Comparison of ENCODE assay signal across 8 mouse cellular contexts in genomic region chr11:70700613-70701012, GRCm38 (mm10). TPM values are rescaled to one million over a fixed set of nuclear protein-coding genes. Genes with fewer than 3 reads are reported as not detected.
DNase-seq lines count a peak whose midpoint lies in the region; ATAC-seq and TF ChIP-seq lines count a peak whose summit lies in the region.
"Had no signal": no experiment of that assay in that cellular context is flagged by ENCODE, and none has a peak within 500 bp of the region (broad histone marks: within the 10 kb centered on the region; RNA-seq: fewer than 3 reads in every experiment).

No protein-coding gene starts in this region.

- H3K36me3 ChIP-seq in intestine, embryonic 16.5 days (ENCODE audit: control insufficient read depth, insufficient read depth, low read length), result peaks cover 2% of the 10 kb centered on the region
- H3K36me3 ChIP-seq in limb, embryonic 14.5 days (ENCODE audit: control insufficient read depth, insufficient read depth, low read length), result peaks cover 22% of the 10 kb centered on the region
- peaks cover 20% of the 10 kb centered on the region for H3K36me3 ChIP-seq in midbrain, embryonic 14.5 days (ENCODE audit: control insufficient read depth, insufficient read depth, low read length)

- peak overlapping the region; percentile 85 for H3K4me3 ChIP-seq in intestine, embryonic 16.5 days (ENCODE audit: low read length)
- peak overlapping the region; percentile 90 for H3K4me3 ChIP-seq in limb, embryonic 14.5 days (replicated peaks; ENCODE audit: low read length)
- peak overlapping the region; percentile 87 for H3K4me3 ChIP-seq in midbrain, embryonic 14.5 days (replicated peaks; ENCODE audit: low read depth, low read length)

- no peak for TF ChIP-seq POLR2A in limb, embryonic 14.5 days (IDR thresholded peaks at IDR 0.05; ENCODE audit: borderline replicate concordance, extremely low read depth, insufficient read depth, insufficient read length)

- H3K27ac ChIP-seq in intestine, embryonic 16.5 days (ENCODE audit: low read length), result peak overlapping the region; percentile 98
- peak overlapping the region; percentile 93 for H3K27ac ChIP-seq in limb, embryonic 14.5 days (replicated peaks; ENCODE audit: low read depth, low read length)
- peak overlapping the region; percentile 90 for H3K27ac ChIP-seq in midbrain, embryonic 14.5 days (replicated peaks; ENCODE audit: low read depth, low read length)

- ATAC-seq in intestine, embryonic 16.5 days, result peak; percentile 74
- ATAC-seq in limb, embryonic 14.5 days (ENCODE audit: low FRiP score, low read depth), result peak; percentile 20
- peak; percentile 59 for ATAC-seq in midbrain, embryonic 14.5 days (ENCODE audit: low FRiP score, low TSS enrichment)

- H3K4me1 ChIP-seq in intestine, embryonic 16.5 days (ENCODE audit: control insufficient read depth, insufficient read depth, low read length), result peaks cover 19% of the 10 kb centered on the region
- peaks cover 10% of the 10 kb centered on the region for H3K4me1 ChIP-seq in limb, embryonic 14.5 days (ENCODE audit: control insufficient read depth, insufficient read depth, low read length)
- peaks cover 18% of the 10 kb centered on the region for H3K4me1 ChIP-seq in midbrain, embryonic 14.5 days (ENCODE audit: control insufficient read depth, insufficient read depth, low read length)

- peak; percentile 71 to 74 for DNase-seq in adrenal gland, adult 18-20 months (ENCODE audit: low spot score in 2 of 2)
- peak; percentile 74 for DNase-seq in embryo, embryonic 9.5 days (ENCODE audit: extremely low spot score)
- peak; percentile 57 to 78 for DNase-seq in gastrocnemius, postnatal 4 days (ENCODE audit: low spot score in 2 of 2)
- no peak for DNase-seq in limb, embryonic 14.5 days (ENCODE audit: low spot score)
- peak; percentile 63 for DNase-seq in midbrain, embryonic 14.5 days
- peak; percentile 63 to 69 for DNase-seq in spleen, postnatal 10 days (ENCODE audit: low spot score in 2 of 2)

- H3K9me3 ChIP-seq in intestine, embryonic 16.5 days (ENCODE audit: control insufficient read depth, low read length), result no peaks in the 10 kb centered on the region
- H3K9me3 ChIP-seq in limb, embryonic 14.5 days (ENCODE audit: control insufficient read depth, low read length), result no peaks in the 10 kb centered on the region
- H3K9me3 ChIP-seq in midbrain, embryonic 14.5 days (ENCODE audit: control insufficient read depth, low read length), result no peaks in the 10 kb centered on the region

- H3K4me2 ChIP-seq in intestine, embryonic 16.5 days (ENCODE audit: low read depth, low read length), result peak overlapping the region; percentile 93
- peak overlapping the region; percentile 85 for H3K4me2 ChIP-seq in limb, embryonic 14.5 days (replicated peaks; ENCODE audit: low read depth, low read length, severe bottlenecking)
- H3K4me2 ChIP-seq in midbrain, embryonic 14.5 days (ENCODE audit: low read length), result peak overlapping the region; percentile 81

- under 1% methylated on average over 34 of the region's 34 CpGs for WGBS in intestine, embryonic 16.5 days
- 0% methylated on average over 32 of the region's 34 CpGs for WGBS in limb, embryonic 14.5 days
- 1% methylated on average over 34 of the region's 34 CpGs for WGBS in midbrain, embryonic 14.5 days

- H3K27me3 ChIP-seq in intestine, embryonic 16.5 days (replicated peaks; ENCODE audit: control insufficient read depth, insufficient read depth, low read length), result no peaks in the 10 kb centered on the region
- no peaks in the 10 kb centered on the region for H3K27me3 ChIP-seq in limb, embryonic 14.5 days (ENCODE audit: control insufficient read depth, insufficient read depth, low read length)
- no peaks in the 10 kb centered on the region for H3K27me3 ChIP-seq in midbrain, embryonic 14.5 days (ENCODE audit: control insufficient read depth, insufficient read depth, low read length)

- H3K9ac ChIP-seq in intestine, embryonic 16.5 days (ENCODE audit: low read depth, low read length), result peak overlapping the region; percentile 95
- H3K9ac ChIP-seq in limb, embryonic 14.5 days (ENCODE audit: low read depth, low read length, severe bottlenecking), result peak overlapping the region; percentile 91
- peak overlapping the region; percentile 82 for H3K9ac ChIP-seq in midbrain, embryonic 14.5 days (replicated peaks; ENCODE audit: low read length)

RNA-seq across cellular contexts. Expression of gene Kif1c, which starts 0.3 kb away (rescaled TPM):
- total RNA-seq in adrenal gland, adult 18-20 months (2021), result 100 to 1,000 TPM; 153 to 212 TPM
- total RNA-seq in gastrocnemius, postnatal 4 days (2021), result 100 to 1,000 TPM; 162 to 166 TPM
- polyA plus RNA-seq in intestine, embryonic 16.5 days (2015; fragmentation: Nextera tagmentation; extraction: Ambion mirVana), result 2.3 and 2.8 TPM in 2 replicates
- polyA plus RNA-seq in limb, embryonic 14.5 days (2012; rRNA removed), result 41.1 and 45.8 TPM in 2 replicates
- 14.6 and 16.2 TPM in 2 replicates for polyA plus RNA-seq in limb, embryonic 14.5 days (2014; fragmentation: Nextera tagmentation; extraction: Ambion mirVana)
- 4.0 and 6.6 TPM in 2 replicates for polyA plus RNA-seq in midbrain, embryonic 14.5 days (2014; fragmentation: Nextera tagmentation; extraction: Ambion mirVana)

RNA-seq across cellular contexts. Expression of gene Inca1, which starts 0.7 kb away (rescaled TPM):
- total RNA-seq in adrenal gland, adult 18-20 months (2021), result 10 to 100 TPM in 1 of 2 experiments, 1 to 10 TPM in 1; 6.8 to 14.0 TPM
- 1 to 10 TPM; 2.0 to 3.0 TPM for total RNA-seq in gastrocnemius, postnatal 4 days (2021)
- polyA plus RNA-seq in intestine, embryonic 16.5 days (2015; fragmentation: Nextera tagmentation; extraction: Ambion mirVana), result 1.4 and 1.8 TPM in 2 replicates
- polyA plus RNA-seq in limb, embryonic 14.5 days (2012; rRNA removed), result 1.3 TPM in 2 replicates
- polyA plus RNA-seq in limb, embryonic 14.5 days (2014; fragmentation: Nextera tagmentation; extraction: Ambion mirVana), result 0.81 and 0.93 TPM in 2 replicates
- 0.95 and 1.6 TPM in 2 replicates for polyA plus RNA-seq in midbrain, embryonic 14.5 days (2014; fragmentation: Nextera tagmentation; extraction: Ambion mirVana)
- total RNA-seq: neutrophil, adult 5-6 weeks had no signal

RNA-seq across cellular contexts. Expression of gene Camta2, which starts 12.7 kb away (rescaled TPM):
- 10 to 100 TPM; 43.7 to 54.7 TPM for total RNA-seq in adrenal gland, adult 18-20 months (2021)
- 10 to 100 TPM; 18.1 to 20.3 TPM for total RNA-seq in gastrocnemius, postnatal 4 days (2021)
- 14.2 and 14.4 TPM in 2 replicates for polyA plus RNA-seq in intestine, embryonic 16.5 days (2015; fragmentation: Nextera tagmentation; extraction: Ambion mirVana)
- polyA plus RNA-seq in limb, embryonic 14.5 days (2012; rRNA removed), result 20.3 and 26.6 TPM in 2 replicates
- polyA plus RNA-seq in limb, embryonic 14.5 days (2014; fragmentation: Nextera tagmentation; extraction: Ambion mirVana), result 14.4 and 16.6 TPM in 2 replicates
- polyA plus RNA-seq in midbrain, embryonic 14.5 days (2014; fragmentation: Nextera tagmentation; extraction: Ambion mirVana), result 19.4 and 21.0 TPM in 2 replicates

RNA-seq across cellular contexts. Expression of gene Spag7, which starts 31.4 kb away (rescaled TPM):
- total RNA-seq in adrenal gland, adult 18-20 months (2021), result 10 to 100 TPM; 70.4 to 91.3 TPM
- total RNA-seq in gastrocnemius, postnatal 4 days (2021), result 100 to 1,000 TPM; 119 to 129 TPM
- polyA plus RNA-seq in intestine, embryonic 16.5 days (2015; fragmentation: Nextera tagmentation; extraction: Ambion mirVana), result 132 and 159 TPM in 2 replicates
- polyA plus RNA-seq in limb, embryonic 14.5 days (2012; rRNA removed), result 63.3 and 93.7 TPM in 2 replicates
- polyA plus RNA-seq in limb, embryonic 14.5 days (2014; fragmentation: Nextera tagmentation; extraction: Ambion mirVana), result 97.0 and 98.1 TPM in 2 replicates
- polyA plus RNA-seq in midbrain, embryonic 14.5 days (2014; fragmentation: Nextera tagmentation; extraction: Ambion mirVana), result 101 and 132 TPM in 2 replicates

RNA-seq across cellular contexts. Expression of gene Eno3, which starts 43.6 kb away (rescaled TPM):
- 10 to 100 TPM; 29.0 to 44.2 TPM for total RNA-seq in adrenal gland, adult 18-20 months (2021)
- 1,000 to 10,000 TPM; 4,042 to 4,361 TPM for total RNA-seq in gastrocnemius, postnatal 4 days (2021)
- polyA plus RNA-seq in intestine, embryonic 16.5 days (2015; fragmentation: Nextera tagmentation; extraction: Ambion mirVana), result 12.8 and 13.5 TPM in 2 replicates
- polyA plus RNA-seq in limb, embryonic 14.5 days (2012; rRNA removed), result 75.3 and 84.6 TPM in 2 replicates
- polyA plus RNA-seq in limb, embryonic 14.5 days (2014; fragmentation: Nextera tagmentation; extraction: Ambion mirVana), result 60.3 and 89.9 TPM in 2 replicates
- polyA plus RNA-seq in midbrain, embryonic 14.5 days (2014; fragmentation: Nextera tagmentation; extraction: Ambion mirVana), result 8.5 and 8.7 TPM in 2 replicates

Comparison
In these comparisons a context has a peak if more than half of its experiments do, and no peak if none do; other contexts are left out.
1. ATAC-seq: peak in every context shown above with its lines; median percentile 74 in intestine, embryonic 16.5 days; 59 in midbrain, embryonic 14.5 days; 20 in limb, embryonic 14.5 days.